Mouse (Mus musculus): ENCODE measurements around the gene Kctd13. TPM values are rescaled to one million over a fixed set of nuclear protein-coding genes. Genes with fewer than 3 reads are reported as not detected.

Gene Kctd13
- polyA plus RNA-seq, 1 experiment from 2014 or later, result 33.5 TPM

- H3K4me3 ChIP-seq (ENCODE audit: low read depth, low read length), result no peak overlapping the region
- H3K9ac ChIP-seq (ENCODE audit: low read depth, low read length), result no peak overlapping the region
- H3K9me3 ChIP-seq (ENCODE audit: control insufficient read depth, low read length), result no peaks in the 10 kb centered on the region
- ATAC-seq (ENCODE audit: low FRiP score) (no peak), DNase-seq (ENCODE audit: low spot score) (no peak)
- peaks cover 4% of the 10 kb centered on the region; the same call in 1 of the 2 replicates for H3K36me3 ChIP-seq (ENCODE audit: control insufficient read depth, insufficient read depth, low read length)
- H3K27me3 ChIP-seq (ENCODE audit: control insufficient read depth, insufficient read depth, low read length), result no peaks in the 10 kb centered on the region
- no peak overlapping the region for H3K27ac ChIP-seq (ENCODE audit: low read depth, low read length)
- H3K4me1 ChIP-seq (replicated peaks; ENCODE audit: control insufficient read depth, insufficient read depth, low read length), result no peaks in the 10 kb centered on the region
- no peak overlapping the region for H3K4me2 ChIP-seq (replicated peaks; ENCODE audit: low read depth, low read length)
- WGBS, result 93% methylated on average over 2 of the region's 2 CpGs
Observed at GRCm38 (mm10) chr7:126981601-126982000, 52.9 kb downstream of the Kctd13 start.

DNA sequence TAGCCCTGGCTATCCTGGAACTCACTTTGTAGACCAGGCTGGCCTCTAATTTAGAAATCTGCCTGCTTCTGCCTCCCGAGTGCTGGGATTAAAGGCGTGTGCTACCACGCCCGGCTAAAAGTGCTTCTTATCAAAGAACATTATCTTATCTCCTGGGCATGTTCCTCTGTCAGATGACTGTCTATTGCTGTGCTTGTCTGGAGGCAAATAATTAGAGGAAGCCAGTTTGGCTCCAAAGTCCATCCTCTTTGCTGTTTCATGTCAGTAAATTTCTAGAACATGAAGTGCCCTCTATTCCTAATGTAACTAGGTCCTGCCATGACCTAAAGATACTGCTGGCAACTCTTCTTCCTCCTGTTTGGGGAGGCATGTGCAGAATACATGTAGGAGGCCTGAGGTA is 53.4 kb downstream of the Kctd13 start:
- no peak for ATAC-seq (ENCODE audit: low FRiP score)
- Histone ChIP-seq H3K27ac (ENCODE audit: low read depth, low read length) (no peak overlapping the region), H3K36me3 (ENCODE audit: control insufficient read depth, insufficient read depth, low read length) (peaks cover 4% of the 10 kb centered on the region; the same call in 1 of the 2 replicates), H3K27me3 (ENCODE audit: control insufficient read depth, insufficient read depth, low read length) (no peaks in the 10 kb centered on the region), H3K9me3 (ENCODE audit: control insufficient read depth, low read length) (no peaks in the 10 kb centered on the region), H3K4me1 (replicated peaks; ENCODE audit: control insufficient read depth, insufficient read depth, low read length) (no peaks in the 10 kb centered on the region), H3K4me3 (ENCODE audit: low read depth, low read length) (no peak overlapping the region), H3K9ac (ENCODE audit: low read depth, low read length) (no peak overlapping the region), H3K4me2 (replicated peaks; ENCODE audit: low read depth, low read length) (no peak overlapping the region)
- DNase-seq (ENCODE audit: low spot score), result no peak
- 95% methylated on average over 4 of the region's 4 CpGs for WGBS

- ATAC-seq (ENCODE audit: low FRiP score), result no peak
- Histone ChIP-seq H3K27ac (ENCODE audit: low read depth, low read length) (no peak overlapping the region), H3K4me1 (replicated peaks; ENCODE audit: control insufficient read depth, insufficient read depth, low read length) (no peaks in the 10 kb centered on the region), H3K9ac (ENCODE audit: low read depth, low read length) (no peak overlapping the region), H3K36me3 (ENCODE audit: control insufficient read depth, insufficient read depth, low read length) (peaks cover 4% of the 10 kb centered on the region; the same call in 1 of the 2 replicates), H3K4me3 (ENCODE audit: low read depth, low read length) (no peak overlapping the region), H3K4me2 (replicated peaks; ENCODE audit: low read depth, low read length) (no peak overlapping the region), H3K27me3 (ENCODE audit: control insufficient read depth, insufficient read depth, low read length) (no peaks in the 10 kb centered on the region), H3K9me3 (ENCODE audit: control insufficient read depth, low read length) (no peaks in the 10 kb centered on the region)
- WGBS, result 90% methylated on average over 7 of the region's 7 CpGs
- no peak for DNase-seq (ENCODE audit: low spot score)
Observed at GRCm38 (mm10) chr7:126983113-126983512, 54.4 kb downstream of the Kctd13 start.

DNA sequence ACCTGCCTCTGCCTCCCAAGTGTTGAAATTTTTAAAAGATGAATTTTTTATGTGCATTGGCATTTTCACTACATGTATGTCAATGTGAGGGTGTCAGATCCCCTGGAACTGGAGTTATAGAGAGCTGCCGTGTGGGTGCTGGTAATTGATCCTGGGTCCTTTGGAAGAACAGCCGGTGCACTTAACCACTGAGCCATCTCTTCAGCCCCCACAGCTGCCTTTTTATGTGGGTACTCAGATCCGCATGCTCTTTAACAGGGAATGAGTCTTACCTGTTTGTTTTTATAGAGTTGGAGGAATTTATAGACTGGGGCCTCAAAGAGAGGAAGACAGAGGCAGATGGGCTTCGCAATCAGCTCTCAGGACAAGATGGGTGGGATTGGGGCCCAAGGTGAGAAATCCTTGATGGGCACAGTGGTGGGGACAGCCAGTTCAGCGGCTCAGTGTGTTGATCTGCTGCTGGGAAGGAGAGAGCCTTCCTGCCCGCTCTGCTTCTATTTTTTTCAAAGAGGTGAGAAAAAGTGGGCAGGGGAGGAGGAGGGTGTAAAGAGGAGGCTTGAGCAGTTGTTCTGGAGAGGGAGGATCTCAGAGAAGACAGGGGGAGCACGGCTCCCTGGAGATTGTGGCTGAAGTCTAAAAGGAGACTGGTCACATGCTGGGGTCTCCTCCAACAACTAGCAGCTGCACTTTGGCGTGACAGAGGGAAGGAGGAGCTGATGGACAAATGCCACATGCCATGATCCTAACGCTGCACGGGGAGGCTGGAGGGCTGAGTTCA is 56.2 kb downstream of the Kctd13 start:
- ATAC-seq (ENCODE audit: low FRiP score) (no peak), DNase-seq (ENCODE audit: low spot score) (no peak)
- 65% methylated on average over 10 of the region's 10 CpGs for whole genome bisulfite sequencing
- Histone ChIP-seq H3K4me3 (ENCODE audit: low read depth, low read length) (no peak overlapping the region), H3K4me2 (replicated peaks; ENCODE audit: low read depth, low read length) (no peak overlapping the region), H3K27ac (ENCODE audit: low read depth, low read length) (no peak overlapping the region), H3K4me1 (replicated peaks; ENCODE audit: control insufficient read depth, insufficient read depth, low read length) (no peaks in the 10 kb centered on the region), H3K27me3 (ENCODE audit: control insufficient read depth, insufficient read depth, low read length) (no peaks in the 10 kb centered on the region), H3K36me3 (ENCODE audit: control insufficient read depth, insufficient read depth, low read length) (peaks cover 3% of the 10 kb centered on the region; the same call in 1 of the 2 replicates), H3K9ac (ENCODE audit: low read depth, low read length) (no peak overlapping the region), H3K9me3 (ENCODE audit: control insufficient read depth, low read length) (no peaks in the 10 kb centered on the region)

DNA sequence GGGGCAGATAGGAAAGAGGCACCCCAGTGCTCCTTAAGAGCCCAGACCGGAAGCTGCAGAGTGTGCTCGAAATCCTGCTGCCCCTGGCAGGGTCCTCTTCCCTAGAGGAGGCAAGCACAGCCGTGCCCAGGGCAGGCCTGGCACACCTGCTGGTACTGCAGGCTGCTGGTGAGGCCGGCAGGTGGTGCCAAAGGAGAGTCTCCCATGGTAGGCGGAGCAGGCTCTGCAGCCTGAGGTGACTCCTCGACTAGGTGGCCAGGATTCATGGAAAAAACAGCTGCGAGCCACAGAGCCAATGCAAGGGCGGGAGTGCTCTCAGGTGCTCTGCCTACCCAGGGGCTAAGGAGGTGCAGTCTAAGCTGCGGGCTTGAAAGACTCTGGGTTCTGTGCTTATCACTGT is 57.6 kb downstream of the Kctd13 start:
- WGBS, result 49% methylated on average over 9 of the region's 9 CpGs
- DNase-seq (ENCODE audit: low spot score) (no peak), ATAC-seq (ENCODE audit: low FRiP score) (no peak)

DNA sequence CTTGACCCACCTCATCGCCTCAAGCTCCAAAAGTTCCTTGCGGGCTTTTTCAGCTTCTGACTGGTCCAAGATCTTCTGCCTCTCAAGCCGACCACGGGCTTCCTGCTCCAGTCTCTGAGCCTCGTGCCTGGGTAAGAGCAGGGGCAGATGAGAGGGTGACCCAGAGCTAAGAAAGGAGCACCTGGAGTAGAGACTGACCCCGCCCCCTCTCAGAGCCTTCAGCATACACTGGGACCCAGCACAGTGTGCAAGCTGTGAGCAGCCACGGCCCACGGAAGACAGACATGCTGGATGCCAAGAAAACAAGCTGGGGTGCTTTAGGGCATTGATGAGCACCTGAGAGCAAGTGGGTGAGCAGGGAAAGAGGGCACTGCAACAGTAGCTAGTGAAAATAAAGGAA is 60.1 kb downstream of the Kctd13 start:
- Histone ChIP-seq H3K4me1 (replicated peaks; ENCODE audit: control insufficient read depth, insufficient read depth, low read length) (no peaks in the 10 kb centered on the region), H3K4me3 (ENCODE audit: low read depth, low read length) (no peak overlapping the region), H3K9me3 (ENCODE audit: control insufficient read depth, low read length) (no peaks in the 10 kb centered on the region), H3K9ac (ENCODE audit: low read depth, low read length) (no peak overlapping the region), H3K36me3 (ENCODE audit: control insufficient read depth, insufficient read depth, low read length) (no peaks in the 10 kb centered on the region), H3K4me2 (replicated peaks; ENCODE audit: low read depth, low read length) (no peak overlapping the region), H3K27ac (ENCODE audit: low read depth, low read length) (no peak overlapping the region), H3K27me3 (ENCODE audit: control insufficient read depth, insufficient read depth, low read length) (no peaks in the 10 kb centered on the region)
- ATAC-seq (ENCODE audit: low FRiP score) (no peak), DNase-seq (ENCODE audit: low spot score) (no peak)
- 75% methylated on average over 8 of the region's 8 CpGs for WGBS

More for the DNA sequence above, 57.6 kb downstream of the Kctd13 start:
- Histone ChIP-seq H3K4me2 (replicated peaks; ENCODE audit: low read depth, low read length) (no peak overlapping the region), H3K27me3 (ENCODE audit: control insufficient read depth, insufficient read depth, low read length) (no peaks in the 10 kb centered on the region), H3K9ac (ENCODE audit: low read depth, low read length) (no peak overlapping the region), H3K4me1 (replicated peaks; ENCODE audit: control insufficient read depth, insufficient read depth, low read length) (no peaks in the 10 kb centered on the region), H3K4me3 (ENCODE audit: low read depth, low read length) (no peak overlapping the region), H3K27ac (ENCODE audit: low read depth, low read length) (no peak overlapping the region), H3K9me3 (ENCODE audit: control insufficient read depth, low read length) (no peaks in the 10 kb centered on the region), H3K36me3 (ENCODE audit: control insufficient read depth, insufficient read depth, low read length) (no peaks in the 10 kb centered on the region)

Other genes starting within 250 kb of the Kctd13 start
- gene Bola2, start 233.5 kb upstream of the Kctd13 start, polyA plus RNA-seq (2014; fragmentation: Nextera tagmentation; extraction: Ambion mirVana), result 164 and 176 TPM in 2 replicates
- gene Slx1b, start 233.1 kb upstream of the Kctd13 start, polyA plus RNA-seq (2014; fragmentation: Nextera tagmentation; extraction: Ambion mirVana), result 9.8 and 10.7 TPM in 2 replicates
- gene Coro1a, start 221.1 kb upstream of the Kctd13 start, polyA plus RNA-seq (2014; fragmentation: Nextera tagmentation; extraction: Ambion mirVana), result 45.3 and 47.8 TPM in 2 replicates
- gene Mapk3, start 169.3 kb upstream of the Kctd13 start, polyA plus RNA-seq (2014; fragmentation: Nextera tagmentation; extraction: Ambion mirVana), result 47.2 and 51.8 TPM in 2 replicates
- 0.97 and 1.4 TPM in 2 replicates for gene Gdpd3, start 162.5 kb upstream of the Kctd13 start, polyA plus RNA-seq (2014; fragmentation: Nextera tagmentation; extraction: Ambion mirVana)
- gene Ypel3, start 151.9 kb upstream of the Kctd13 start, polyA plus RNA-seq (2014; fragmentation: Nextera tagmentation; extraction: Ambion mirVana), result 114 and 119 TPM in 2 replicates
- 0.25 and 0.79 TPM in 2 replicates for gene Tbx6, start 147.4 kb upstream of the Kctd13 start, polyA plus RNA-seq (2014; fragmentation: Nextera tagmentation; extraction: Ambion mirVana)
- 313 and 330 TPM in 2 replicates for gene Ppp4c, start 136.4 kb upstream of the Kctd13 start, polyA plus RNA-seq (2014; fragmentation: Nextera tagmentation; extraction: Ambion mirVana)
- 14.6 and 16.3 TPM in 2 replicates for gene Fam57b, start 131.2 kb upstream of the Kctd13 start, polyA plus RNA-seq (2014; fragmentation: Nextera tagmentation; extraction: Ambion mirVana)
- gene 4930451I11Rik, start 97.2 kb upstream of the Kctd13 start, polyA plus RNA-seq (2014; fragmentation: Nextera tagmentation; extraction: Ambion mirVana), result not detected in 2 replicates
- gene Doc2a, start 81.5 kb upstream of the Kctd13 start, polyA plus RNA-seq (2014; fragmentation: Nextera tagmentation; extraction: Ambion mirVana), result 3.4 and 3.7 TPM in 2 replicates
- gene Hirip3, start 66.9 kb upstream of the Kctd13 start, polyA plus RNA-seq (2014; fragmentation: Nextera tagmentation; extraction: Ambion mirVana), result 22.0 and 25.2 TPM in 2 replicates
- 89.3 and 89.4 TPM in 2 replicates for gene Ino80e, start 66.5 kb upstream of the Kctd13 start, polyA plus RNA-seq (2014; fragmentation: Nextera tagmentation; extraction: Ambion mirVana)
- 27.3 and 31.2 TPM in 2 replicates for gene Taok2, start 44.2 kb upstream of the Kctd13 start, polyA plus RNA-seq (2014; fragmentation: Nextera tagmentation; extraction: Ambion mirVana)
- 25.3 and 28.6 TPM in 2 replicates for gene Tmem219, start 6.0 kb upstream of the Kctd13 start, polyA plus RNA-seq (2014; fragmentation: Nextera tagmentation; extraction: Ambion mirVana)
- 0.90 and 0.92 TPM in 2 replicates for gene Asphd1, start 20.7 kb downstream of the Kctd13 start, polyA plus RNA-seq (2014; fragmentation: Nextera tagmentation; extraction: Ambion mirVana)
- 13.2 and 14.2 TPM in 2 replicates for gene Sez6l2, start 21.7 kb downstream of the Kctd13 start, polyA plus RNA-seq (2014; fragmentation: Nextera tagmentation; extraction: Ambion mirVana)
- 68.9 and 69.5 TPM in 2 replicates for gene Cdipt, start 47.0 kb downstream of the Kctd13 start, polyA plus RNA-seq (2014; fragmentation: Nextera tagmentation; extraction: Ambion mirVana)
- gene Cdiptos, start 47.2 kb downstream of the Kctd13 start, polyA plus RNA-seq (2014; fragmentation: Nextera tagmentation; extraction: Ambion mirVana), result 0.63 and 0.93 TPM in 2 replicates
- gene Mvp, start 85.7 kb downstream of the Kctd13 start, polyA plus RNA-seq (2014; fragmentation: Nextera tagmentation; extraction: Ambion mirVana), result 3.4 and 3.5 TPM in 2 replicates
- not detected in 2 replicates for gene Pagr1b, start 87.6 kb downstream of the Kctd13 start, polyA plus RNA-seq (2014; fragmentation: Nextera tagmentation; extraction: Ambion mirVana)
- gene Pagr1a, start 88.5 kb downstream of the Kctd13 start, polyA plus RNA-seq (2014; fragmentation: Nextera tagmentation; extraction: Ambion mirVana), result 76.1 and 78.5 TPM in 2 replicates
- 50.4 and 53.7 TPM in 2 replicates for gene Gm42742, start 92.2 kb downstream of the Kctd13 start, polyA plus RNA-seq (2014; fragmentation: Nextera tagmentation; extraction: Ambion mirVana)
- gene Prrt2, start 92.3 kb downstream of the Kctd13 start, polyA plus RNA-seq (2014; fragmentation: Nextera tagmentation; extraction: Ambion mirVana), result 7.2 and 7.7 TPM in 2 replicates
- gene Maz, start 98.2 kb downstream of the Kctd13 start, polyA plus RNA-seq (2014; fragmentation: Nextera tagmentation; extraction: Ambion mirVana), result 69.4 and 71.4 TPM in 2 replicates
- gene Kif22, start 113.6 kb downstream of the Kctd13 start, polyA plus RNA-seq (2014; fragmentation: Nextera tagmentation; extraction: Ambion mirVana), result 142 and 146 TPM in 2 replicates
- not detected in 2 replicates for gene Zg16, start 158.4 kb downstream of the Kctd13 start, polyA plus RNA-seq (2014; fragmentation: Nextera tagmentation; extraction: Ambion mirVana)
- gene AI467606, start 162.5 kb downstream of the Kctd13 start, polyA plus RNA-seq (2014; fragmentation: Nextera tagmentation; extraction: Ambion mirVana), result 1.0 and 1.3 TPM in 2 replicates
- 1.7 and 2.0 TPM in 2 replicates for gene Qprt, start 193.3 kb downstream of the Kctd13 start, polyA plus RNA-seq (2014; fragmentation: Nextera tagmentation; extraction: Ambion mirVana)
- gene Spn, start 208.9 kb downstream of the Kctd13 start, polyA plus RNA-seq (2014; fragmentation: Nextera tagmentation; extraction: Ambion mirVana), result 0.07 and 0.08 TPM in 2 replicates

Measured in hindbrain, embryonic 11.5 days (tissue).